Mouse (Mus musculus): ENCODE results near the gene 5430419D17Rik.

The 5430419D17Rik gene

GRCm38 (mm10) chr7:131174121-131174520 lies at the start of gene 5430419D17Rik:
Gene 5430419D17Rik, plus strand, starts transcription at chr7:131174402.
- no peak for DNase-seq (ENCODE audit: extremely low spot score)

GRCm38 (mm10) chr7:131130021-131130420 lies 44.2 kb upstream of the 5430419D17Rik start:
- peak; percentile 27 for DNase-seq (ENCODE audit: extremely low spot score)

- no peak for DNase-seq (ENCODE audit: extremely low spot score)
These were observed 41.0 kb upstream of the 5430419D17Rik start for GRCm38 (mm10) chr7:131133181-131133580.

- DNase-seq (ENCODE audit: extremely low spot score) = no peak
These were observed 28.0 kb upstream of the 5430419D17Rik start, which contains the start of gene 4933402N03Rik for GRCm38 (mm10) chr7:131146214-131146613. Gene 4933402N03Rik, minus strand, starts transcription at chr7:131146314.

GRCm38 (mm10) chr7:131150179-131150578 lies 24.0 kb upstream of the 5430419D17Rik start:
- DNase-seq (ENCODE audit: extremely low spot score) = no peak

- no peak for DNase-seq (ENCODE audit: extremely low spot score)
These were observed 21.2 kb upstream of the 5430419D17Rik start for GRCm38 (mm10) chr7:131153044-131153443.

GRCm38 (mm10) chr7:131162251-131162650 lies 12.0 kb upstream of the 5430419D17Rik start:
- no peak for DNase-seq (ENCODE audit: extremely low spot score)

- no peak for DNase-seq (ENCODE audit: extremely low spot score)
These were observed 6.4 kb upstream of the 5430419D17Rik start for GRCm38 (mm10) chr7:131167771-131168170.

GRCm38 (mm10) chr7:131169099-131169498 lies 5.1 kb upstream of the 5430419D17Rik start:
- DNase-seq (ENCODE audit: extremely low spot score) = no peak

GRCm38 (mm10) chr7:131182685-131183084 lies 8.5 kb downstream of the 5430419D17Rik start:
- peak; percentile 28 for DNase-seq (ENCODE audit: extremely low spot score)

- DNase-seq (ENCODE audit: extremely low spot score) = no peak
These were observed 10.1 kb downstream of the 5430419D17Rik start for GRCm38 (mm10) chr7:131184339-131184738.

- no peak for DNase-seq (ENCODE audit: extremely low spot score)
These were observed 12.8 kb downstream of the 5430419D17Rik start for GRCm38 (mm10) chr7:131187047-131187446.

- DNase-seq (ENCODE audit: extremely low spot score) = no peak
These were observed 13.8 kb downstream of the 5430419D17Rik start for GRCm38 (mm10) chr7:131187996-131188395.

GRCm38 (mm10) chr7:131223086-131223485 lies 48.9 kb downstream of the 5430419D17Rik start:
- DNase-seq (ENCODE audit: extremely low spot score) = no peak

- no peak for DNase-seq (ENCODE audit: extremely low spot score)
These were observed 61.9 kb downstream of the 5430419D17Rik start for GRCm38 (mm10) chr7:131236091-131236490.

- peak; percentile 12 for DNase-seq (ENCODE audit: extremely low spot score)
These were observed 70.8 kb downstream of the 5430419D17Rik start for GRCm38 (mm10) chr7:131244993-131245392.

- DNase-seq (ENCODE audit: extremely low spot score) = no peak
These were observed 82.6 kb downstream of the 5430419D17Rik start for GRCm38 (mm10) chr7:131256841-131257240.

GRCm38 (mm10) chr7:131257309-131257708 lies 83.1 kb downstream of the 5430419D17Rik start:
- DNase-seq (ENCODE audit: extremely low spot score) = no peak

- no peak for DNase-seq (ENCODE audit: extremely low spot score)
These were observed 86.7 kb downstream of the 5430419D17Rik start for GRCm38 (mm10) chr7:131260946-131261345.

GRCm38 (mm10) chr7:131264251-131264650 lies 90.0 kb downstream of the 5430419D17Rik start:
- DNase-seq (ENCODE audit: extremely low spot score) = no peak

- DNase-seq (ENCODE audit: extremely low spot score) = no peak
These were observed 91.6 kb downstream of the 5430419D17Rik start for GRCm38 (mm10) chr7:131265851-131266250.

GRCm38 (mm10) chr7:131297151-131297550 lies 122.9 kb downstream of the 5430419D17Rik start:
- no peak for DNase-seq (ENCODE audit: extremely low spot score)

GRCm38 (mm10) chr7:131303340-131303739 lies 129.1 kb downstream of the 5430419D17Rik start:
- no peak for DNase-seq (ENCODE audit: extremely low spot score)

- DNase-seq (ENCODE audit: extremely low spot score) = no peak
These were observed 132.5 kb downstream of the 5430419D17Rik start for GRCm38 (mm10) chr7:131306733-131307132.
